Mouse (Mus musculus): ENCODE measurements around the gene Kcnc3. TPM values are rescaled to one million over a fixed set of nuclear protein-coding genes. Genes with fewer than 3 reads are reported as not detected.

Gene Kcnc3
- total and polyA plus RNA-seq, 2 experiments = 0.37 to 4.6 TPM

DNA sequence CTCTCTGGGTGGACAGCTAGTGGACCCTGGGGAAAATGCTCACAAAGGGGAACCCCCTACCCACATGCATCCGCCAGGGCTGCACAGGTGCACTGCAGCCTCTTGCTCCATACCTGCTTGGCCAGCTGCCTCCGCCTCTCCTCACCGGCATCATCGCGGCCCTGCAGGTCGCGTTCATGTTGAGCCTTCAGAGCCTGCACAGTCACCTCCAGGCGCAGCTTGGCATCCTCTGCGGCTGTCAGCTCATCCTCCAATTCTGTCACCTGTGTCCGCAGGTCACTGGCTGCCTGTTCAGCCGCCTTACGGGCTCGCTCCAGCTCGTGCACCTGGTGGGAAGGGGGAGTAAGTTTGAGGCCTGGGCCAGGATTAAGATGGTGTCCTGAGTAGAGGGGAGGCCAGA, 25.5 kb downstream of the Kcnc3 start:
- no peak for DNase-seq (ENCODE audit: extremely low read depth, low read depth, low spot score)
- H3K27me3 ChIP-seq (ENCODE audit: control insufficient read depth, insufficient read depth, low read length) = no peaks in the 10 kb centered on the region
- no peaks in the 10 kb centered on the region for H3K4me1 ChIP-seq (ENCODE audit: control insufficient read depth, insufficient read depth, low read length)
- no peaks in the 10 kb centered on the region for H3K36me3 ChIP-seq (ENCODE audit: control insufficient read depth, insufficient read depth, low read length)
- TF ChIP-seq CTCF (IDR thresholded peaks at IDR 0.05; ENCODE audit: low read depth, low read length) (no peak), POLR2A (IDR thresholded peaks at IDR 0.05; ENCODE audit: extremely low read depth, insufficient read depth, low read length) (no peak)
- H3K9ac ChIP-seq (ENCODE audit: low read depth, low read length) = no peak overlapping the region
- H3K79me2 ChIP-seq (ENCODE audit: control insufficient read depth, insufficient read depth, low read length) = no peaks in the 10 kb centered on the region
- H3K4me3 ChIP-seq (ENCODE audit: insufficient read depth, low read depth, low read length) = no peak overlapping the region
- 84% methylated on average over 14 of the region's 14 CpGs for WGBS
- no peak overlapping the region for H3K27ac ChIP-seq (replicated peaks; ENCODE audit: insufficient read depth, low read depth, low read length)

DNA sequence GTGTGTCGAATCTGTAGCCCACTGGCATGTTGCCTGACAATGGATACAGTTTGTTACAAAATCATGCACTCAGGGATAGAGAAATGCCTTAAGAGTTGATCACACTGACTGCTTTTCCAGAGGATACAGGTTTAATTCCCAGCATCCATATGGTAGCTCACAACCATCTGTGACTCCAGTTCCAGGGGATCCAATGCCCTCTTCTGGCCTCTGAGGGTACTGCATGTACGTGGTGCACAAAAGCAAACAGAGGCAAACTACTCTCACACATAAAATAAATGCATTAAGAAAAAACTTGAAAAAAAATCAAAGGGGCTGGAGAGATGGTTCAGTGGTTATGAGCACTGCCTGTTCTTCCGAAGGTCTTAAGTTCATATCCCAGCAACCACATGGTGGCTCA, 26.6 kb downstream of the Kcnc3 start:
- Histone ChIP-seq H3K4me1 (ENCODE audit: control insufficient read depth, insufficient read depth, low read length) (no peaks in the 10 kb centered on the region), H3K79me2 (ENCODE audit: control insufficient read depth, insufficient read depth, low read length) (no peaks in the 10 kb centered on the region), H3K9ac (ENCODE audit: low read depth, low read length) (no peak overlapping the region), H3K4me3 (ENCODE audit: insufficient read depth, low read depth, low read length) (no peak overlapping the region), H3K27ac (replicated peaks; ENCODE audit: insufficient read depth, low read depth, low read length) (no peak overlapping the region), H3K27me3 (ENCODE audit: control insufficient read depth, insufficient read depth, low read length) (no peaks in the 10 kb centered on the region), H3K36me3 (ENCODE audit: control insufficient read depth, insufficient read depth, low read length) (no peaks in the 10 kb centered on the region; the same call in 1 of the 2 replicates)
- no peak for TF ChIP-seq POLR2A (IDR thresholded peaks at IDR 0.05; ENCODE audit: extremely low read depth, insufficient read depth, low read length)
- no peak for DNase-seq (ENCODE audit: extremely low read depth, low read depth, low spot score)
- WGBS = 82% methylated on average over 3 of the region's 3 CpGs

DNA sequence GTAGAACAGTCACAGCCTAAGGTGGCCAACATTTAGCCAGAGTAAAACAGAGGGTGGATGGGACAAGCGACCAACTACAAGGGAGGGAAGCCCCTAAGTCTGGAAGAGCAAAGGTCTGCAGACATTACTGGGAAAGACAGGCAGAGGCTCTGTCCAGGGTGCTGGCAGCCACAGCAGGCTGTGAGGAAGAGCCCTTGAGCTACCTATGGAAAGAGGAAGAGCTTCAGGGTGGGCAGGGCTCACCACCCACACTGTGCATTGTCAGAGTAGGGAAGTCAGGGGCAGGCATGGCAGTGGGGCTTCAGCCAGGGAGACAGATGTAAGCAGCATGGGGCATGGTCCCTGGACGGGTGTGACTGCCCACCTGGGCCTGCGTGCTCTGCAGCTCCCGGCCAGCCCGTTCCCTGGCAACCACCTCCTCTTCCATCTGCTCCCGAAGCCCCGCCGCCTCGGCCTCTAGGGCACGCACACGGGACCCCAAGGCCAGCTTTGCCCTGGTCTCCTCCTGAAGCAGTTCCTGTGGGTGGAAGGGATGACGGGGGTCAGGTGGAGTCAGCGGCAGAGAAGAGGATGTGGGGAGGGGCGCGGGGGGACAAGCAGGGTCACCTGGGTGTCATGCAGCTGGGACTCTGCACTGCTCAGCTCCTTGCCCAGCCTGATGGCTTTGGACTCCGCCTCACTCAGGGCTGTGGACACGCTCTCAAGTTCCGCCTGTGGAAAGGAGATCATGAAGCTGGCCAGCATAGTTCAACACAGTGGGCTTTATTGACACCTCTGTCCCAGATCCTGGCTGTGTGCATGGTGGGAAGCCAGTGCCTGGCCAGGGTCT, 33.5 kb downstream of the Kcnc3 start:
- TF ChIP-seq POLR2A (IDR thresholded peaks at IDR 0.05; ENCODE audit: extremely low read depth, insufficient read depth, low read length) (no peak), CTCF (IDR thresholded peaks at IDR 0.05; ENCODE audit: low read depth, low read length) (no peak)
- Histone ChIP-seq H3K79me2 (ENCODE audit: control insufficient read depth, insufficient read depth, low read length) (no peaks in the 10 kb centered on the region), H3K4me3 (ENCODE audit: insufficient read depth, low read depth, low read length) (no peak overlapping the region), H3K27me3 (ENCODE audit: control insufficient read depth, insufficient read depth, low read length) (no peaks in the 10 kb centered on the region), H3K9ac (ENCODE audit: low read depth, low read length) (no peak overlapping the region), H3K27ac (replicated peaks; ENCODE audit: insufficient read depth, low read depth, low read length) (no peak overlapping the region), H3K4me1 (ENCODE audit: control insufficient read depth, insufficient read depth, low read length) (no peaks in the 10 kb centered on the region), H3K36me3 (ENCODE audit: control insufficient read depth, insufficient read depth, low read length) (peaks cover 6% of the 10 kb centered on the region; the same call in 1 of the 2 replicates)
- 74% methylated on average over 18 of the region's 18 CpGs for WGBS
- no peak for DNase-seq (ENCODE audit: extremely low read depth, low read depth, low spot score)

DNA sequence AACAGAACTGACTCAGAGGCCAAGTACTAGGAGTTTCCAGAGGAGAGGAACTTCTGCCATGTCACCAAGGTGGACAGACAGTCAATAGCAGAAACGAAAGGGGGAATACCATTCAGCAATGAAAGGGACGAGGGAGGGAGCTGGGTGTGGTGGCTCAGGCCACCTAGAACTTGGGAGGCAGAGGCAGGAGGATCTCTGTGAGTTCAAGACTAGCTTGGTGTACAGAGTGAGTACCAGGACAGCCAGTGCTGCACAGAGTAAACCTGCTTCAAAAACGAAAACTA, 34.0 kb downstream of the Kcnc3 start:
- WGBS = 79% methylated on average over 3 of the region's 3 CpGs
- Histone ChIP-seq H3K36me3 (ENCODE audit: control insufficient read depth, insufficient read depth, low read length) (peaks cover 6% of the 10 kb centered on the region; the same call in 1 of the 2 replicates), H3K9ac (ENCODE audit: low read depth, low read length) (no peak overlapping the region), H3K27ac (replicated peaks; ENCODE audit: insufficient read depth, low read depth, low read length) (no peak overlapping the region), H3K4me1 (ENCODE audit: control insufficient read depth, insufficient read depth, low read length) (no peaks in the 10 kb centered on the region), H3K27me3 (ENCODE audit: control insufficient read depth, insufficient read depth, low read length) (no peaks in the 10 kb centered on the region), H3K4me3 (ENCODE audit: insufficient read depth, low read depth, low read length) (no peak overlapping the region), H3K79me2 (ENCODE audit: control insufficient read depth, insufficient read depth, low read length) (no peaks in the 10 kb centered on the region)
- TF ChIP-seq CTCF (IDR thresholded peaks at IDR 0.05; ENCODE audit: low read depth, low read length) (no peak), POLR2A (IDR thresholded peaks at IDR 0.05; ENCODE audit: extremely low read depth, insufficient read depth, low read length) (no peak)
- no peak for DNase-seq (ENCODE audit: extremely low read depth, low read depth, low spot score)

DNA sequence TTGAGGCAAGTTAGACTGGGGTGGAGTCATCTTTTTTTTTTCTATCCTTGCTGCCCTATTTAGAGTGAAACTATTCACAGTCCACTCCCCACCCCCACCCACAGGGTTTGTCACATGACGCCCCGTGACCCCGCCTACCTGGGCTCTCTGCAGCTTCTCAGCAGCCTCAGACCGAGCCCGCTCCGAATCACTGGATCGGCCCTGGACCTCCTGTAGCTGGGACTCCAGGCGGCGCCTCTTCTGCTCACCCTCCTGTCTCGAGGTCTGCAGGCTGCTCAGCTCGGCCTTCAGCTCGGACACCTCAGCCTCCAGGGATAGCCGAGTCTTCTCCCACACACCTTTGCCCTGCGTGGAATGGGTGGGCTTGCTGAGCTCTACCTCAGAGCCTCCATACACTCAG, 34.4 kb downstream of the Kcnc3 start:
- H3K36me3 ChIP-seq (ENCODE audit: control insufficient read depth, insufficient read depth, low read length) = peaks cover 6% of the 10 kb centered on the region; the same call in 1 of the 2 replicates
- no peaks in the 10 kb centered on the region for H3K27me3 ChIP-seq (ENCODE audit: control insufficient read depth, insufficient read depth, low read length)
- TF ChIP-seq CTCF (IDR thresholded peaks at IDR 0.05; ENCODE audit: low read depth, low read length) (no peak), POLR2A (IDR thresholded peaks at IDR 0.05; ENCODE audit: extremely low read depth, insufficient read depth, low read length) (no peak)
- WGBS = 76% methylated on average over 14 of the region's 14 CpGs
- no peaks in the 10 kb centered on the region for H3K4me1 ChIP-seq (ENCODE audit: control insufficient read depth, insufficient read depth, low read length)
- no peaks in the 10 kb centered on the region for H3K79me2 ChIP-seq (ENCODE audit: control insufficient read depth, insufficient read depth, low read length)
- no peak overlapping the region for H3K4me3 ChIP-seq (ENCODE audit: insufficient read depth, low read depth, low read length)
- no peak overlapping the region for H3K27ac ChIP-seq (replicated peaks; ENCODE audit: insufficient read depth, low read depth, low read length)
- no peak for DNase-seq (ENCODE audit: extremely low read depth, low read depth, low spot score)
- H3K9ac ChIP-seq (ENCODE audit: low read depth, low read length) = no peak overlapping the region
